Comparison of ENCODE assay signal across 8 mouse cellular contexts in genomic region chr7:111157287-111157686, GRCm38 (mm10).
A peak's percentile ranks its signal among the peaks of the same experiment; 100 is the strongest.
DNase-seq lines count a peak whose midpoint lies in the region; ATAC-seq and TF ChIP-seq lines count a peak whose summit lies in the region.

No protein-coding gene starts in this region.

- no peak overlapping the region for H3K4me3 ChIP-seq in lung, embryonic 14.5 days (ENCODE audit: low read depth, low read length)
- no peak overlapping the region for H3K4me3 ChIP-seq in lung, adult 2 months (replicated peaks; ENCODE audit: extremely low read depth, low read depth, low read length)
- H3K4me3 ChIP-seq in limb, embryonic 11.5 days (ENCODE audit: low read depth, low read length), result no peak overlapping the region

- 3% methylated on average over 6 of the region's 6 CpGs for WGBS in lung, embryonic 14.5 days
- WGBS in lung, adult 2 months, result 3% methylated on average over 6 of the region's 6 CpGs
- 36% methylated on average over 6 of the region's 6 CpGs for WGBS in limb, embryonic 11.5 days

- TF ChIP-seq POLR2A in lung, adult 2 months (IDR thresholded peaks at IDR 0.05; ENCODE audit: borderline replicate concordance, extremely low read depth, low read depth, low read length), result no peak

- H3K27ac ChIP-seq in lung, embryonic 14.5 days (ENCODE audit: low read depth), result no peak overlapping the region; the same call in 1 of the 2 replicates
- no peak overlapping the region for H3K27ac ChIP-seq in limb, embryonic 11.5 days (replicated peaks; ENCODE audit: low read depth, low read length)

- no peak for TF ChIP-seq CTCF in lung, embryonic 14.5 days (IDR thresholded peaks at IDR 0.05; ENCODE audit: low read depth)
- TF ChIP-seq CTCF in lung, adult 2 months (IDR thresholded peaks at IDR 0.05; ENCODE audit: insufficient read depth, low read length), result no peak

- peak; percentile 54 for ATAC-seq in lung, embryonic 14.5 days (ENCODE audit: insufficient read depth)
- ATAC-seq in limb, embryonic 11.5 days (ENCODE audit: insufficient number of reproducible peaks, low FRiP score, low TSS enrichment, low read depth), result no peak

- H3K9ac ChIP-seq in lung, embryonic 14.5 days, result no peak overlapping the region
- H3K9ac ChIP-seq in limb, embryonic 11.5 days (ENCODE audit: low read length), result no peak overlapping the region

- no peaks in the 10 kb centered on the region for H3K27me3 ChIP-seq in lung, embryonic 14.5 days (ENCODE audit: insufficient read depth, low read length)
- no peaks in the 10 kb centered on the region for H3K27me3 ChIP-seq in limb, embryonic 11.5 days (ENCODE audit: control insufficient read depth, insufficient read depth, low read length)

- intact Hi-C loops in gastrocnemius, postnatal 36 days (cut with DNase I), result loop anchor here (2.0 kb wide), 1 partner anchor 34 kb away; no protein-coding TSS in a partner anchor

- DNase-seq in lung, embryonic 14.5 days, result peak; percentile 81
- no peak for DNase-seq in lung, adult 2 months
- peak; percentile 76 to 85 for DNase-seq in cerebellum, postnatal 25 days
- DNase-seq in gastrocnemius, postnatal 36 days, result peak; percentile 80 to 85
- DNase-seq in kidney, adult 18-20 months, result peak; percentile 22
- DNase-seq in limb, embryonic 11.5 days (ENCODE audit: low spot score), result peak; percentile 33
- DNase-seq in right cerebral cortex, postnatal 4 days, result peak; percentile 71
- DNase-seq in yolk sac, embryonic 10.5 days (ENCODE audit: low spot score), result no peak

- H3K9me3 ChIP-seq in lung, embryonic 14.5 days (ENCODE audit: low read depth, low read length), result no peaks in the 10 kb centered on the region
- no peaks in the 10 kb centered on the region for H3K9me3 ChIP-seq in limb, embryonic 11.5 days (ENCODE audit: control insufficient read depth, low read length)

- peak overlapping the region; percentile 36 for H3K4me2 ChIP-seq in lung, embryonic 14.5 days
- no peak overlapping the region for H3K4me2 ChIP-seq in limb, embryonic 11.5 days (ENCODE audit: low read depth, severe bottlenecking)

- peaks cover 5% of the 10 kb centered on the region; the same call in 1 of the 2 replicates for H3K4me1 ChIP-seq in lung, embryonic 14.5 days (ENCODE audit: insufficient read depth)
- H3K4me1 ChIP-seq in lung, adult 2 months (ENCODE audit: control insufficient read depth, insufficient read depth, low read length), result no peaks in the 10 kb centered on the region
- peaks cover 8% of the 10 kb centered on the region for H3K4me1 ChIP-seq in limb, embryonic 11.5 days (ENCODE audit: control insufficient read depth, insufficient read depth, low read length)

- no peaks in the 10 kb centered on the region for H3K36me3 ChIP-seq in lung, embryonic 14.5 days (ENCODE audit: insufficient read depth)
- no peaks in the 10 kb centered on the region for H3K36me3 ChIP-seq in limb, embryonic 11.5 days (ENCODE audit: control insufficient read depth, insufficient read depth, low read length)

Comparison
In these comparisons a context has a peak if more than half of its experiments do, and no peak if none do; other contexts are left out.
1. DNase-seq: peak in lung, embryonic 14.5 days (single experiment), cerebellum, postnatal 25 days (2 of 2), gastrocnemius, postnatal 36 days (2 of 2), kidney, adult 18-20 months (single experiment), limb, embryonic 11.5 days (single experiment) and right cerebral cortex, postnatal 4 days (single experiment); none in lung, adult 2 months (single experiment) and yolk sac, embryonic 10.5 days (single experiment).